In genomic region chr2:142253913-142254312, GRCm38 (mm10) we compare ENCODE assay signal across 9 mouse cellular contexts.
DNase-seq lines count a peak whose midpoint lies in the region; ATAC-seq and TF ChIP-seq lines count a peak whose summit lies in the region.
"Had no signal": no experiment of that assay in that cellular context is flagged by ENCODE, and none has a peak within 500 bp of the region (broad histone marks: within the 10 kb centered on the region; RNA-seq: fewer than 3 reads in every experiment).

No protein-coding gene starts in this region.

- intact Hi-C loops in left cerebral cortex, adult 2 months (cut with DNase I) = loop anchor here (2.0 to 10.0 kb wide), 3 partner anchors 519 to 1749 kb away; partner anchors contain the start of gene Flrt3

- DNase-seq in adrenal gland, adult 18-20 months (ENCODE audit: low spot score in 2 of 2) = peak; percentile 51 to 62
- peak; percentile 93 to 94 for DNase-seq in cerebellum, postnatal 14 days
- DNase-seq in frontal cortex, postnatal 36 days (ENCODE audit: low spot score in 2 of 2) = peak; percentile 82 to 91
- peak; percentile 1 for DNase-seq in induced T-regulatory cell, adult 2 months (ENCODE audit: low read depth)
- peak; percentile 81 to 87 for DNase-seq in left cerebral cortex, adult 2 months (ENCODE audit: extremely low spot score in 1 of 2, low spot score in 2 of 2)
- DNase-seq in right cerebral cortex, postnatal 36 days (ENCODE audit: low spot score in 2 of 2) = peak; percentile 62 to 71

- peak overlapping the region; percentile 51 for H3K27ac ChIP-seq in left cerebral cortex, adult 2 months
- H3K27ac ChIP-seq: liver, embryonic 15.5 days had no signal

- peak; percentile 91 for TF ChIP-seq CTCF in left cerebral cortex, adult 2 months (IDR thresholded peaks at IDR 0.05)

- H3K4me3 ChIP-seq in left cerebral cortex, adult 2 months = peak overlapping the region; percentile 34; the same call in 1 of the 2 replicates
- H3K4me3 ChIP-seq: liver, embryonic 15.5 days had no signal

- ATAC-seq in megakaryocyte progenitor cell, adult 5-6 weeks (replicated peaks; ENCODE audit: poor library complexity) = peak; percentile 93
- ATAC-seq in monocyte, adult 5-6 weeks (replicated peaks; ENCODE audit: insufficient number of reproducible peaks, low FRiP score, low TSS enrichment, poor library complexity, severe bottlenecking) = no peak

Comparison
In these comparisons a context has a peak if more than half of its experiments do, and no peak if none do; other contexts are left out.
1. DNase-seq: peak in every context shown above with its lines; median percentile 94 in cerebellum, postnatal 14 days; 86 in frontal cortex, postnatal 36 days; 84 in left cerebral cortex, adult 2 months; 66 in right cerebral cortex, postnatal 36 days; 56 in adrenal gland, adult 18-20 months; 1 in induced T-regulatory cell, adult 2 months.